Mouse (Mus musculus) liver, embryonic 15.5 days (tissue): ENCODE measurements around the gene Csl. TPM values are rescaled to one million over a fixed set of nuclear protein-coding genes. Genes with fewer than 3 reads are reported as not detected.

Source experiments
- ATAC-seq: fragments of 200-750 bp; cut with Nextera tagmentation; 2 replicates; pipeline ENCODE4 v1.8.0; 2017; ENCODE audit warnings: moderate number of reproducible peaks, mild to moderate bottlenecking, moderate library complexity; ENCODE audit not compliant: insufficient read depth
- H3K27ac ChIP-seq: fragments of 300-500 bp; sonication (generic); replicated peaks from 2 replicates; pipeline ENCODE4 v1.5.1; 2015; ENCODE audit warnings: mild to moderate bottlenecking, inconsistent platforms
- H3K27me3 ChIP-seq: fragments of 300-500 bp; sonication (generic); 2 replicates; pipeline ENCODE4 v1.6.1; 2015; ENCODE audit warnings: mild to moderate bottlenecking, inconsistent platforms
- H3K36me3 ChIP-seq: fragments of 300-500 bp; sonication (generic); replicated peaks from 2 replicates; pipeline ENCODE4 v1.6.1; 2015; ENCODE audit warnings: moderate library complexity, mild to moderate bottlenecking, inconsistent platforms
- H3K4me1 ChIP-seq: fragments of 300-500 bp; sonication (generic); replicated peaks from 2 replicates; pipeline ENCODE4 v1.6.1; 2015; ENCODE audit warnings: inconsistent platforms
- H3K4me2 ChIP-seq: fragments of 300-500 bp; sonication (generic); 2 replicates; pipeline ENCODE4 v1.6.1; 2015; ENCODE audit warnings: moderate library complexity, mild to moderate bottlenecking, inconsistent platforms
- H3K4me3 ChIP-seq: fragments of 300-500 bp; sonication (generic); replicated peaks from 2 replicates; pipeline ENCODE4 v1.5.1; 2015; ENCODE audit warnings: mild to moderate bottlenecking, inconsistent platforms
- H3K9ac ChIP-seq: fragments of 300-500 bp; sonication (generic); 2 replicates; pipeline ENCODE4 v1.6.1; 2015; ENCODE audit warnings: moderate library complexity, mild to moderate bottlenecking, inconsistent platforms
- H3K9me3 ChIP-seq: fragments of 300-500 bp; sonication (generic); replicated peaks from 2 replicates; pipeline ENCODE4 v1.6.1; 2016; ENCODE audit warnings: inconsistent platforms
- whole genome bisulfite sequencing: fragments of 180-500 bp; shearing (Covaris S2); methylation state at CpG from one replicate; pipeline ENCODE4 v1.1.7; 2015; ENCODE audit warnings: mixed read lengths; ENCODE audit not compliant: insufficient replicate concordance; 5-methylcytosine and 5-hydroxymethylcytosine counted together
- polyA plus RNA-seq: library from polyadenylated mRNA; unstranded; fragments of >200 nt; fragmentation: Nextera tagmentation; extraction: Ambion mirVana; gene quantifications from 2 replicates; pipeline ENCODE4 v1.2.1, GENCODE M21; 2015

The Csl gene
- 0.06 and 0.07 TPM in 2 replicates for polyA plus RNA-seq

GRCm38 (mm10) chr10:99759558-99759957 is at the start of gene Csl:
Csl (minus strand) TSS chr10:99759658.
- Histone ChIP-seq H3K4me2 (no peak within 1 kb of the TSS), H3K4me3 (no peak within 1 kb of the TSS), H3K27me3 (no peaks in the 10 kb centered on the region), H3K9ac (no peak within 1 kb of the TSS), H3K36me3 (no peaks in the 10 kb centered on the region), H3K4me1 (no peaks in the 10 kb centered on the region), H3K9me3 (no peaks in the 10 kb centered on the region), H3K27ac (no peak within 1 kb of the TSS)
- WGBS = 78% methylated on average over 9 of the region's 9 CpGs
- no peak for ATAC-seq

- Histone ChIP-seq H3K4me2 (no peak overlapping the region), H3K4me3 (no peak overlapping the region), H3K36me3 (no peaks in the 10 kb centered on the region), H3K27me3 (no peaks in the 10 kb centered on the region), H3K9me3 (no peaks in the 10 kb centered on the region), H3K27ac (no peak overlapping the region), H3K9ac (no peak overlapping the region), H3K4me1 (no peaks in the 10 kb centered on the region)
- WGBS = 61% methylated on average over 2 of the region's 2 CpGs
- no peak for ATAC-seq
Observed at GRCm38 (mm10) chr10:99789418-99789817, 30.0 kb upstream of the Csl start.

- ATAC-seq = no peak
- Histone ChIP-seq H3K4me3 (no peak overlapping the region), H3K27ac (no peak overlapping the region), H3K27me3 (no peaks in the 10 kb centered on the region), H3K9me3 (no peaks in the 10 kb centered on the region), H3K4me1 (no peaks in the 10 kb centered on the region), H3K36me3 (no peaks in the 10 kb centered on the region), H3K9ac (no peak overlapping the region), H3K4me2 (no peak overlapping the region)
- WGBS = 61% methylated on average over 12 of the region's 12 CpGs
Observed at GRCm38 (mm10) chr10:99774228-99775120, 15.0 kb upstream of the Csl start.

GRCm38 (mm10) chr10:99750146-99750545 is 9.3 kb downstream of the Csl start:
- Histone ChIP-seq H3K4me2 (no peak overlapping the region), H3K27me3 (no peaks in the 10 kb centered on the region), H3K27ac (no peak overlapping the region), H3K9me3 (no peaks in the 10 kb centered on the region), H3K36me3 (no peaks in the 10 kb centered on the region), H3K4me1 (no peaks in the 10 kb centered on the region), H3K9ac (no peak overlapping the region), H3K4me3 (no peak overlapping the region)
- 74% methylated on average over 2 of the region's 2 CpGs for WGBS
- no peak for ATAC-seq

- Histone ChIP-seq H3K4me3 (no peak overlapping the region), H3K4me1 (no peaks in the 10 kb centered on the region), H3K4me2 (no peak overlapping the region), H3K36me3 (no peaks in the 10 kb centered on the region), H3K9ac (no peak overlapping the region), H3K9me3 (no peaks in the 10 kb centered on the region), H3K27ac (no peak overlapping the region), H3K27me3 (no peaks in the 10 kb centered on the region)
- 36% methylated on average over 2 of the region's 2 CpGs for WGBS
- no peak for ATAC-seq
Observed at GRCm38 (mm10) chr10:99748668-99749260, 10.7 kb downstream of the Csl start.

GRCm38 (mm10) chr10:99748009-99748408 is 11.4 kb downstream of the Csl start:
- no peaks in the 10 kb centered on the region for H3K9me3 ChIP-seq
- 27% methylated on average over 2 of the region's 2 CpGs for WGBS
- H3K36me3 ChIP-seq = no peaks in the 10 kb centered on the region
- H3K9ac ChIP-seq = no peak overlapping the region
- no peak overlapping the region for H3K27ac ChIP-seq
- ATAC-seq = no peak
- no peaks in the 10 kb centered on the region for H3K27me3 ChIP-seq
- no peak overlapping the region for H3K4me2 ChIP-seq
- H3K4me3 ChIP-seq = no peak overlapping the region
- no peaks in the 10 kb centered on the region for H3K4me1 ChIP-seq

- Histone ChIP-seq H3K4me1 (no peaks in the 10 kb centered on the region), H3K36me3 (no peaks in the 10 kb centered on the region), H3K4me2 (no peak overlapping the region), H3K9me3 (no peaks in the 10 kb centered on the region), H3K9ac (no peak overlapping the region), H3K27me3 (no peaks in the 10 kb centered on the region), H3K4me3 (no peak overlapping the region), H3K27ac (no peak overlapping the region)
- ATAC-seq = no peak
Observed at GRCm38 (mm10) chr10:99741609-99742280, 17.7 kb downstream of the Csl start.

GRCm38 (mm10) chr10:99713129-99713528 is 46.3 kb downstream of the Csl start:
- no peaks in the 10 kb centered on the region for H3K27me3 ChIP-seq
- no peaks in the 10 kb centered on the region for H3K9me3 ChIP-seq
- H3K27ac ChIP-seq = no peak overlapping the region
- no peak overlapping the region for H3K4me3 ChIP-seq
- H3K4me2 ChIP-seq = no peak overlapping the region
- H3K4me1 ChIP-seq = no peaks in the 10 kb centered on the region
- H3K9ac ChIP-seq = no peak overlapping the region
- no peak for ATAC-seq
- WGBS = 39% methylated on average over 2 of the region's 2 CpGs
- no peaks in the 10 kb centered on the region for H3K36me3 ChIP-seq

GRCm38 (mm10) chr10:99711567-99711966 is 47.9 kb downstream of the Csl start:
- H3K9me3 ChIP-seq = no peaks in the 10 kb centered on the region
- no peak for ATAC-seq
- no peaks in the 10 kb centered on the region for H3K36me3 ChIP-seq
- no peak overlapping the region for H3K4me2 ChIP-seq
- H3K27ac ChIP-seq = no peak overlapping the region
- H3K4me1 ChIP-seq = no peaks in the 10 kb centered on the region
- WGBS = 8% methylated on average over 1 of the region's 1 CpGs
- no peak overlapping the region for H3K4me3 ChIP-seq
- H3K27me3 ChIP-seq = no peaks in the 10 kb centered on the region
- no peak overlapping the region for H3K9ac ChIP-seq
